Mouse (Mus musculus) embryonic facial prominence, embryonic 14.5 days (tissue): ENCODE data around the gene Zzef1. TPM values are rescaled to one million over a fixed set of nuclear protein-coding genes. Genes with fewer than 3 reads are reported as not detected.

Source experiments
- ATAC-seq: fragments of 200-750 bp; cut with Nextera tagmentation; 2 replicates; pipeline ENCODE4 v1.8.0; 2017; ENCODE audit warnings: low read depth, moderate number of reproducible peaks, moderate TSS enrichment
- DNase-seq: peaks from one replicate; pipeline ENCODE4 v3.0.0-alpha.2; 2015; ENCODE audit warnings: low spot score
- H3K27ac ChIP-seq: fragments of 300-500 bp; sonication (generic); replicated peaks from 2 replicates; pipeline ENCODE4 v1.5.1; 2014; ENCODE audit warnings: low read depth, mild to moderate bottlenecking, low read length, moderate library complexity
- H3K27me3 ChIP-seq: fragments of 300-500 bp; sonication (generic); replicated peaks from 2 replicates; pipeline ENCODE4 v1.6.1; 2014; ENCODE audit warnings: low read length; ENCODE audit not compliant: control insufficient read depth, insufficient read depth
- H3K36me3 ChIP-seq: fragments of 300-500 bp; sonication (generic); 2 replicates; pipeline ENCODE4 v1.6.1; 2014; ENCODE audit warnings: low read length, mixed read lengths; ENCODE audit not compliant: control insufficient read depth, insufficient read depth
- H3K4me1 ChIP-seq: fragments of 300-500 bp; sonication (generic); 2 replicates; pipeline ENCODE4 v1.6.1; 2014; ENCODE audit warnings: antibody characterized with exemption, low read length; ENCODE audit not compliant: control insufficient read depth, insufficient read depth
- H3K4me2 ChIP-seq: fragments of 300-500 bp; sonication (generic); 2 replicates; pipeline ENCODE4 v1.6.1; 2014; ENCODE audit warnings: low read depth, mild to moderate bottlenecking, low read length, moderate library complexity, mixed read lengths
- H3K4me3 ChIP-seq: fragments of 300-500 bp; sonication (generic); 2 replicates; pipeline ENCODE4 v1.5.1; 2014; ENCODE audit warnings: low read depth, mild to moderate bottlenecking, low read length
- H3K9ac ChIP-seq: fragments of 300-500 bp; sonication (generic); 2 replicates; pipeline ENCODE4 v1.6.1; 2014; ENCODE audit warnings: low read depth, mild to moderate bottlenecking, low read length, moderate library complexity, mixed read lengths
- H3K9me3 ChIP-seq: fragments of 300-500 bp; sonication (generic); 2 replicates; pipeline ENCODE4 v1.6.1; 2016; ENCODE audit warnings: low read length; ENCODE audit not compliant: control insufficient read depth
- WGBS: fragments of 180-500 bp; shearing (Covaris S2); extraction: QIAGEN DNeasy Blood & Tissue Kit; methylation state at CpG from one replicate; pipeline ENCODE4 v1.1.7; 2014; 5-methylcytosine and 5-hydroxymethylcytosine counted together
- polyA plus RNA-seq: library from polyadenylated mRNA; unstranded; fragments of >200 nt; fragmentation: Nextera tagmentation; extraction: Ambion mirVana; gene quantifications from 2 replicates; pipeline ENCODE4 v1.2.1, GENCODE M21; 2014

Zzef1 gene
- polyA plus RNA-seq, 1 experiment from 2014 or later, result 10.3 TPM

- H3K9me3 ChIP-seq, result 0 out of 2 replicates have a peak, but pooled peaks cover 3% of the 10 kb centered on the region
- peaks cover 11% of the 10 kb centered on the region for H3K36me3 ChIP-seq
- no peak overlapping the region for H3K27ac ChIP-seq
- no peak overlapping the region for H3K4me3 ChIP-seq
- no peak overlapping the region for H3K4me2 ChIP-seq
- 69% methylated on average over 2 of the region's 2 CpGs for WGBS
- H3K4me1 ChIP-seq, result no peaks in the 10 kb centered on the region
- ATAC-seq, result no peak
- no peaks in the 10 kb centered on the region for H3K27me3 ChIP-seq
- DNase-seq, result no peak
- no peak overlapping the region for H3K9ac ChIP-seq
These were observed 18.2 kb downstream of the Zzef1 start for GRCm38 (mm10) chr11:72814188-72814587.

- no peaks in the 10 kb centered on the region for H3K4me1 ChIP-seq
- ATAC-seq (no peak), DNase-seq (no peak)
- H3K4me2 ChIP-seq, result no peak overlapping the region
- H3K9me3 ChIP-seq, result 0 out of 2 replicates have a peak, but pooled peaks cover 3% of the 10 kb centered on the region
- H3K4me3 ChIP-seq, result no peak overlapping the region
- WGBS, result 89% methylated on average over 1 of the region's 1 CpGs
- H3K36me3 ChIP-seq, result peaks cover 37% of the 10 kb centered on the region
- no peak overlapping the region for H3K9ac ChIP-seq
- no peak overlapping the region for H3K27ac ChIP-seq
- H3K27me3 ChIP-seq, result no peaks in the 10 kb centered on the region
These were observed 20.8 kb downstream of the Zzef1 start for GRCm38 (mm10) chr11:72816859-72817258.

GRCm38 (mm10) chr11:72818067-72818466 is 22.0 kb downstream of the Zzef1 start:
- Histone ChIP-seq H3K4me2 (no peak overlapping the region), H3K9me3 (0 out of 2 replicates have a peak, but pooled peaks cover 3% of the 10 kb centered on the region), H3K36me3 (peaks cover 47% of the 10 kb centered on the region), H3K27me3 (no peaks in the 10 kb centered on the region), H3K4me3 (no peak overlapping the region), H3K27ac (no peak overlapping the region), H3K4me1 (no peaks in the 10 kb centered on the region), H3K9ac (no peak overlapping the region)
- DNase-seq (no peak), ATAC-seq (no peak)
- WGBS, result 88% methylated on average over 7 of the region's 7 CpGs

GRCm38 (mm10) chr11:72821041-72821440 is 25.0 kb downstream of the Zzef1 start:
- H3K4me2 ChIP-seq, result no peak overlapping the region
- no peak overlapping the region for H3K9ac ChIP-seq
- H3K27me3 ChIP-seq, result no peaks in the 10 kb centered on the region
- ATAC-seq (no peak), DNase-seq (no peak)
- no peak overlapping the region for H3K4me3 ChIP-seq
- 87% methylated on average over 7 of the region's 7 CpGs for WGBS
- no peaks in the 10 kb centered on the region for H3K9me3 ChIP-seq
- no peak overlapping the region for H3K27ac ChIP-seq
- H3K4me1 ChIP-seq, result no peaks in the 10 kb centered on the region
- peaks cover 73% of the 10 kb centered on the region for H3K36me3 ChIP-seq

- 87% methylated on average over 3 of the region's 3 CpGs for WGBS
- H3K36me3 ChIP-seq, result peaks cover 64% of the 10 kb centered on the region
- no peaks in the 10 kb centered on the region for H3K27me3 ChIP-seq
- DNase-seq (no peak), ATAC-seq (no peak)
- H3K4me1 ChIP-seq, result no peaks in the 10 kb centered on the region
- H3K4me2 ChIP-seq, result no peak overlapping the region
- no peaks in the 10 kb centered on the region for H3K9me3 ChIP-seq
- H3K4me3 ChIP-seq, result no peak overlapping the region
- no peak overlapping the region for H3K27ac ChIP-seq
- H3K9ac ChIP-seq, result no peak overlapping the region
These were observed 33.8 kb downstream of the Zzef1 start for GRCm38 (mm10) chr11:72829869-72830268.

- ATAC-seq, result no peak
- H3K9me3 ChIP-seq, result no peaks in the 10 kb centered on the region
- H3K4me1 ChIP-seq, result no peaks in the 10 kb centered on the region
- no peaks in the 10 kb centered on the region for H3K27me3 ChIP-seq
- peaks cover 43% of the 10 kb centered on the region for H3K36me3 ChIP-seq
- 73% methylated on average over 3 of the region's 3 CpGs for WGBS
- H3K4me2 ChIP-seq, result no peak overlapping the region
- no peak overlapping the region for H3K27ac ChIP-seq
- no peak overlapping the region for H3K9ac ChIP-seq
- no peak overlapping the region for H3K4me3 ChIP-seq
- DNase-seq, result no peak
These were observed 46.7 kb downstream of the Zzef1 start for GRCm38 (mm10) chr11:72842731-72843130.

- peaks cover 50% of the 10 kb centered on the region for H3K36me3 ChIP-seq
- no peaks in the 10 kb centered on the region for H3K27me3 ChIP-seq
- H3K4me3 ChIP-seq, result no peak overlapping the region
- no peak overlapping the region for H3K27ac ChIP-seq
- H3K9me3 ChIP-seq, result no peaks in the 10 kb centered on the region
- no peak overlapping the region for H3K4me2 ChIP-seq
- no peak overlapping the region for H3K9ac ChIP-seq
- H3K4me1 ChIP-seq, result no peaks in the 10 kb centered on the region
- ATAC-seq, result no peak
- no peak for DNase-seq
These were observed 47.5 kb downstream of the Zzef1 start for GRCm38 (mm10) chr11:72843576-72843975.

- Histone ChIP-seq H3K9ac (no peak overlapping the region), H3K27ac (no peak overlapping the region), H3K27me3 (no peaks in the 10 kb centered on the region), H3K36me3 (peaks cover 62% of the 10 kb centered on the region), H3K4me2 (no peak overlapping the region), H3K9me3 (no peaks in the 10 kb centered on the region), H3K4me3 (no peak overlapping the region), H3K4me1 (no peaks in the 10 kb centered on the region)
- DNase-seq (no peak), ATAC-seq (no peak)
- 94% methylated on average over 2 of the region's 2 CpGs for WGBS
These were observed 49.5 kb downstream of the Zzef1 start for GRCm38 (mm10) chr11:72845526-72845925.

- DNase-seq, result no peak
- H3K9me3 ChIP-seq, result no peaks in the 10 kb centered on the region
These were observed 50.7 kb downstream of the Zzef1 start for GRCm38 (mm10) chr11:72846685-72847084.

More at GRCm38 (mm10) chr11:72846685-72847084, 50.7 kb downstream of the Zzef1 start:
- Histone ChIP-seq H3K4me3 (no peak overlapping the region), H3K4me1 (no peaks in the 10 kb centered on the region), H3K36me3 (peaks cover 62% of the 10 kb centered on the region), H3K27me3 (no peaks in the 10 kb centered on the region), H3K27ac (no peak overlapping the region), H3K9ac (no peak overlapping the region), H3K4me2 (no peak overlapping the region)
- ATAC-seq, result no peak
